Mouse (Mus musculus): ENCODE results near the gene Cxcl14. TPM values are rescaled to one million over a fixed set of nuclear protein-coding genes. Genes with fewer than 3 reads are reported as not detected.

Gene Cxcl14
- polyA plus RNA-seq, 1 experiment: 31.8 TPM

DNA sequence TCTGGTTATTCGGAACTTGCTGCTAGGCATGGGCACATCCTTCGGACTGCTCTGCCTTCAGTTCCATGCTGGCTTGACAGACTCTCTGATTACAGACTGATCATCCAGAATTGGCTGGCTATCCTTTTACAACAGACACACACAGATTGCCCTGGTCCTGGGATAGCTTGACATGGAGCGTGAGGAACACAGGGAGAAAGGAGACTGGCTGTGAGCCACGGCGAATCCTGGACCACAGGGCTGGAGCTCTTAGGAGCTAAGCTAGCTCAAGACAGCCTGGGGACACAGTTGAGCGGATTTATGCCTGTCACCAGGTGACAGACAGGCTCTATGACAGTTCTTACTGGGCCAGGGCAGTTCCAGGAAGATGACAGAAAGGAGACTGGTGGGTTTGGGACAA lies 36.0 kb upstream of the Cxcl14 start:
- TF ChIP-seq POLR2A (IDR thresholded peaks at IDR 0.05; ENCODE audit: borderline replicate concordance, control insufficient read depth, low read depth, low read length): no peak
- TF ChIP-seq CTCF (IDR thresholded peaks at IDR 0.05; ENCODE audit: control insufficient read depth, insufficient read depth, low read length): no peak
- H3K4me1 ChIP-seq (ENCODE audit: control insufficient read depth, insufficient read depth, low read length): no peaks in the 10 kb centered on the region
- 76% methylated on average over 6 of the region's 6 CpGs for WGBS
- no peak overlapping the region for H3K4me3 ChIP-seq (replicated peaks; ENCODE audit: control insufficient read depth, low read depth, low read length)
- H3K27ac ChIP-seq (ENCODE audit: control insufficient read depth, insufficient read depth, low read depth, low read length, poor library complexity): no peak overlapping the region

DNA sequence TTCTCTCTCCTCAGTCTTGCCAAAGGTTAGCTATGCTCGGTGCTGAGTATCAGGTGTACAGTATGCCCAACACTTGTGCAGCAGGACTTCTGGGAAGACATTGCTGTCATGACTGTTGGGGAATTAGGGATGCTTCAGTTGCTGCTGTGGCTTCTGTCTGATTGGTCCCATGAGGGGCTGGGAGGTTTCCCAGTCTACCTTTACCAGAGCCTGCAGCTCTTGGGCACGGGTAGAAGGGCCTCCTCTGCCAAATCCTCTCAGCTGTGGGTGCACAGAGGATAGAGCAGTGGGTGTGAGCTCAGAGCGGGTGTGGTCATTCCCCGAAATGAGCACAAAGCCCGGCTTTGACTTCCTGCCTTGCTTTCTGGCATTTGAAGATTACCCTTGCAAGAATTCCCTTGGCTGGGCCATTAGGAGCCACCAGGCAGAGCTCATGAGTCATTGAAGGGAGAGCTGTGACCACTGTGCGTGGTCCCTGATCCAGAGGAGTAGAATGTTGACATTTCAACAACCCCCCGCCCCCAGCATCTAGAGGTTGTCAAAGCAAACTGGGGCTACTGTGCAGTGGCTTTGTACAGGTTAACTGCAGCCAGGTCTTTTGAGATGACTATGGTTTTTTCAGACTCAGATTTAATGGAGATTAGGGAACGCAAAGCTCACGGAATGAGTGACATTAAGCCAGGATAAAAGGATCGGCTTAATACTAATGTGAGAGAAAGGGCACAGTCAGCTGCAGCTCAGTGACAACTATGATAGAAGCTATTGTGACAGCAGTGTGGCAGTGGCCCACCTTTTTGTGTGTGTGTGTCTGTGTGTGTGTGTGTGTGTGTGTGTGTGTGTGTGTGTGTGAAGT lies 34.5 kb upstream of the Cxcl14 start:
- no peaks in the 10 kb centered on the region for H3K4me1 ChIP-seq (ENCODE audit: control insufficient read depth, insufficient read depth, low read length)
- TF ChIP-seq POLR2A (IDR thresholded peaks at IDR 0.05; ENCODE audit: borderline replicate concordance, control insufficient read depth, low read depth, low read length) (no peak), CTCF (IDR thresholded peaks at IDR 0.05; ENCODE audit: control insufficient read depth, insufficient read depth, low read length) (no peak)
- no peak overlapping the region for H3K4me3 ChIP-seq (replicated peaks; ENCODE audit: control insufficient read depth, low read depth, low read length)
- no peak overlapping the region for H3K27ac ChIP-seq (ENCODE audit: control insufficient read depth, insufficient read depth, low read depth, low read length, poor library complexity)
- WGBS: 53% methylated on average over 10 of the region's 10 CpGs

DNA sequence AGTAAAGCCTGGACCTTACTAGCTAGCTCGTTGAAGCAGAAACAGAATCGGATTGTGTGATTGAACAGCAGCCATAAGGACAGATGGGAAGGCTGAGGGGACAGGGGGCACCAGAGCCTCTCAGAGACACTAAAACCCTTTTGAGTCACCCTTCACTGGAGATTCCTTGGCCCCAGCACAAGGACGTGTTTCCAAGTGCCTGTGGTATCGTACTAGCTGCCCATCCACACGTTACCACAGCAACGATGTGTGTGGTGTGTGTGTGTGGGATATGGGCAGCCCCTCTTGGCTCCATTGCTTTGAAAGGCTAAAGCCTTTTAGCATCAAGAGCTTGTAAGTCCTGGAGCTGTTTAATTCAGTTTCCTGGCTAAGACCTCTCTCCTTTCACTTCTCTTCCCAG lies 33.4 kb upstream of the Cxcl14 start:
- TF ChIP-seq CTCF (IDR thresholded peaks at IDR 0.05; ENCODE audit: control insufficient read depth, insufficient read depth, low read length) (no peak), POLR2A (IDR thresholded peaks at IDR 0.05; ENCODE audit: borderline replicate concordance, control insufficient read depth, low read depth, low read length) (no peak)
- Histone ChIP-seq H3K4me3 (replicated peaks; ENCODE audit: control insufficient read depth, low read depth, low read length) (no peak overlapping the region), H3K4me1 (ENCODE audit: control insufficient read depth, insufficient read depth, low read length) (no peaks in the 10 kb centered on the region), H3K27ac (ENCODE audit: control insufficient read depth, insufficient read depth, low read depth, low read length, poor library complexity) (no peak overlapping the region)
- 76% methylated on average over 6 of the region's 6 CpGs for WGBS

DNA sequence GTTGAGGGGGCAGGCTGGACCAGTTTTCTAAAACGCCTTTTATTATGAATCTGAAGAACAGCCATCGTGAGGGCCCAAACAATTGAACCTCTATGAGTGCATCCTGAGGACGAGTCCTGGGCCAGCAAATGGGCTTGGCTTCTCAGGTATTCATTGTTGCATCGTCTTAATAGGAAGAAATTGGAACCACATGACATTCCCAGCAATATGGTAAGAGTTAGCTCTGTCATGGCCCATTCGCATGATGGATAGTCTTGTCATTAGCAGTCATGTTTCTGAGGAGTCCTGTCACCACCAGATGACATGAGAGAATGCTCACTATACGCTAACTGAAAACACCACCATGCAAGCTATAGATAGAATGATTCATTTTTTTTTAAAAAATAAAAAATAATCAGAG lies 32.8 kb upstream of the Cxcl14 start:
- WGBS: 77% methylated on average over 6 of the region's 6 CpGs
- no peak overlapping the region for H3K4me3 ChIP-seq (replicated peaks; ENCODE audit: control insufficient read depth, low read depth, low read length)
- no peak for TF ChIP-seq CTCF (IDR thresholded peaks at IDR 0.05; ENCODE audit: control insufficient read depth, insufficient read depth, low read length)
- no peak for TF ChIP-seq POLR2A (IDR thresholded peaks at IDR 0.05; ENCODE audit: borderline replicate concordance, control insufficient read depth, low read depth, low read length)

DNA sequence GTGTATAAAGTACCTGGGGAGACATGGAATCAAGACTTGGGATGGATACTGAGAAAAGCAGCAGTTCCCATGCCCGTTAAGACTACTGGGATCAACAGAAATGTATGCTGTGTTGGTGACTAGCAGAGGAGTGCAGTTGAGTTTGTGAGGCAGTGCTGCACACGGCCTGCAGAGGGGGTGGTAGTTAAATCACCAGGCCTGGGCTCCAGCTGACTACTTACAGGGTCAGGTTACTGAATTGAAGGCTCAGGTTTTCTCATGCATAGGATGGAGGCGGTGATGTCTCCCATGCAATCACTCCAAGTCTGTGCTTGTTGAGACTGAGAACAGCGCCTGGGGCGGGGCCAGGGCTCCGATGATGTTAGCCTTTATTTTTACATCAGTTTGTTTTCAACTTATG lies 31.4 kb upstream of the Cxcl14 start:
- Histone ChIP-seq H3K4me1 (ENCODE audit: control insufficient read depth, insufficient read depth, low read length) (no peaks in the 10 kb centered on the region), H3K27ac (ENCODE audit: control insufficient read depth, insufficient read depth, low read depth, low read length, poor library complexity) (no peak overlapping the region), H3K4me3 (replicated peaks; ENCODE audit: control insufficient read depth, low read depth, low read length) (no peak overlapping the region)
- TF ChIP-seq CTCF (IDR thresholded peaks at IDR 0.05; ENCODE audit: control insufficient read depth, insufficient read depth, low read length) (no peak), POLR2A (IDR thresholded peaks at IDR 0.05; ENCODE audit: borderline replicate concordance, control insufficient read depth, low read depth, low read length) (no peak)
- 39% methylated on average over 6 of the region's 6 CpGs for WGBS

More for the DNA sequence above, 32.8 kb upstream of the Cxcl14 start:
- Histone ChIP-seq H3K4me1 (ENCODE audit: control insufficient read depth, insufficient read depth, low read length) (no peaks in the 10 kb centered on the region), H3K27ac (ENCODE audit: control insufficient read depth, insufficient read depth, low read depth, low read length, poor library complexity) (no peak overlapping the region)

DNA sequence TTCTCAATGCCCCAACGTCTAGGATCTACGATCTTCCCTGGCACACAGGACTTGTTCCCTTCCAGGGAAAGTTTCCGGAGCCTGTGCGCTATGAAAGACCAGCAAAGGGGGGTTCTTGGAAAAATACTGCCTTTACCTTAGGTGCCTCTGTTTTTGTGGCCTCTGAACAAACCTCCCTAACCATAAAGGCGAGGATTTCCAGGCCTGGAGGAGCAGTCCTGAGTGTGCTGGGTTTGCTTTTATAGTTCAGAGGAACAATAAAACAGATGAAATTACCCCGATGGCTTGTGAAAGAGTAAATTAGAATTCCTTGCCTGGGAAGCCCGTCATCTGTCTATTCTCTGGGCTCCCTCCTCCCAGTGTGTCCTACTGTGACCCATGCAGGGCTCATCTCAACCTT lies 25.3 kb upstream of the Cxcl14 start:
- TF ChIP-seq POLR2A (IDR thresholded peaks at IDR 0.05; ENCODE audit: borderline replicate concordance, control insufficient read depth, low read depth, low read length): no peak
- no peak for TF ChIP-seq CTCF (IDR thresholded peaks at IDR 0.05; ENCODE audit: control insufficient read depth, insufficient read depth, low read length)
- no peaks in the 10 kb centered on the region for H3K4me1 ChIP-seq (ENCODE audit: control insufficient read depth, insufficient read depth, low read length)
- WGBS: 70% methylated on average over 7 of the region's 7 CpGs
- H3K4me3 ChIP-seq (replicated peaks; ENCODE audit: control insufficient read depth, low read depth, low read length): no peak overlapping the region
- H3K27ac ChIP-seq (ENCODE audit: control insufficient read depth, insufficient read depth, low read depth, low read length, poor library complexity): no peak overlapping the region

DNA sequence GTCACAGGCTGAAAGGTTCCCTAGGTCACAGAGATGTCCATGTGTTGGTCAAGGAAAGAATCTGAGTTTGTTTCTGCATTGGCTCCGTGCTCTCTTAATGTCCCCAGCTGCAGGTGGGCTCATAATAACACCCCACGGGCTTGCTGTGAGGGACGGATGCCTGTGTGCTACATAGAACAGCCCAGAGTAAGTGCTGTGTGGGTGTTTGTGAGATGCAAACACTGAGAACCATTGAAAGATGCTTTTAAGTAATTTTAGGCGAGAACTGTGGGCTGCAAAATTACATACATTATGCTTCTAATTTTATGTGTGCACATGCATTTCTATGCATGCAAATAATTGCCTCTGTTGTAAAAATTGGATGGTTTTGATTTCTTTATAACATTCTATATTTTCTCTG lies 20.6 kb upstream of the Cxcl14 start:
- WGBS: 75% methylated on average over 4 of the region's 4 CpGs
- TF ChIP-seq CTCF (IDR thresholded peaks at IDR 0.05; ENCODE audit: control insufficient read depth, insufficient read depth, low read length) (no peak), POLR2A (IDR thresholded peaks at IDR 0.05; ENCODE audit: borderline replicate concordance, control insufficient read depth, low read depth, low read length) (no peak)

DNA sequence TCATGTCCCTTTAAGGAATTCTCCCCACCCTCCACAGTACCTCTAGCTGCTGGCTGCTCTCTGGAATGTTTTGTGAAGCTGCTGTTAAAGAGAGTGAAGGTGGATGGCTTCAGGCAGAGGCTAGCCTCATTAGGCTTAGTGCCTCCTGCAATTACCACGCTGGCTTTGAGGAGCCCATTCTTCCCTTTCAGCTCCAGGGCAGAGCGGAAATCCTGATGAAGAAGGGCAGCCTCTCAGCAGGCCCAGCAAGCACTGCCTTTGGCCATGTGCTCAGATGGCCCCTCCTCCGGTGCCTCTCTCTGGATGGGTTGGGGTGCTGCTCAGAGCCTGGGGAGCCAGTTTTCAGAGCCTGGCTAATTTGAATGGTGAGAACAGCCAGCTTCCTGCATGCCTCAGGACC lies 18.9 kb upstream of the Cxcl14 start:
- Histone ChIP-seq H3K4me1 (ENCODE audit: control insufficient read depth, insufficient read depth, low read length) (no peaks in the 10 kb centered on the region), H3K27ac (ENCODE audit: control insufficient read depth, insufficient read depth, low read depth, low read length, poor library complexity) (no peak overlapping the region), H3K4me3 (replicated peaks; ENCODE audit: control insufficient read depth, low read depth, low read length) (no peak overlapping the region)
- WGBS: 66% methylated on average over 3 of the region's 3 CpGs
- TF ChIP-seq POLR2A (IDR thresholded peaks at IDR 0.05; ENCODE audit: borderline replicate concordance, control insufficient read depth, low read depth, low read length): no peak
- no peak for TF ChIP-seq CTCF (IDR thresholded peaks at IDR 0.05; ENCODE audit: control insufficient read depth, insufficient read depth, low read length)

More for the DNA sequence above, 20.6 kb upstream of the Cxcl14 start:
- Histone ChIP-seq H3K27ac (ENCODE audit: control insufficient read depth, insufficient read depth, low read depth, low read length, poor library complexity) (no peak overlapping the region), H3K4me3 (replicated peaks; ENCODE audit: control insufficient read depth, low read depth, low read length) (no peak overlapping the region), H3K4me1 (ENCODE audit: control insufficient read depth, insufficient read depth, low read length) (no peaks in the 10 kb centered on the region)
